Mouse (Mus musculus) MEL (cell line): ENCODE measurements around the gene Ppargc1a.

Experiments
- CTCF ChIP-seq, 3 experiments: IDR thresholded peaks in 2 of 3; conservative IDR thresholded peaks in 1 of 3; 2 replicates each; pipeline ENCODE4 v1.5.1; 2011 to 2012; ENCODE audit warnings: low read length in 3 of 3, low read depth in 2 of 3, mild to moderate bottlenecking in 2 of 3, improper control_type of control experiment in 1 of 3, inconsistent platforms in 1 of 3, mixed read lengths in 1 of 3, moderate library complexity in 1 of 3; ENCODE audit not compliant: control insufficient read depth in 1 of 3, insufficient read depth in 1 of 3, poor library complexity in 1 of 3, severe bottlenecking in 1 of 3
- HCFC1 ChIP-seq: IDR thresholded peaks from 2 replicates; pipeline ENCODE4 v1.6.1; 2012; ENCODE audit warnings: low read depth, mild to moderate bottlenecking, inconsistent platforms, low read length, improper control_type of control experiment, moderate library complexity
- ZKSCAN1 ChIP-seq: IDR thresholded peaks from 2 replicates; pipeline ENCODE4 v1.6.1; 2012; ENCODE audit warnings: low read depth, mild to moderate bottlenecking, inconsistent platforms, low read length, improper control_type of control experiment, moderate library complexity

DNA sequence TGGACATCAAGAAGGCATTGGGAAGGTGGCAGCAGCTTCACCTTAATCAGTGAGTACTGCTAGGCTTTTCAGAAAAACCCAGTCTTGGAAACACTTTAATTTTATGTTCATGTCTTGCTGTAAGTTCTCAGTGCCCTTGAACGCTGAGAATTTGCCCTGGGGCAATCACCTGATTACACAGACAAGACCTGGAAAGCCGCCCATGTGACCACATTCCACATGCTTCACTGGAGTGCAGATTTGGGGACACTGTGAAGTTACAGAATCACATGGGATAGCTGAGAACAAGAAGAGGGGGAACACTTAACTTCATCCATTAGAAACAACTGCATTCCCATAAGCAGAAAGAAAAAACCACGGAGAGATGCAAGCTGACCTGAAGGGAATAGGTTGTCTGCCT lies 115.5 kb downstream of the Ppargc1a start:
- TF ChIP-seq CTCF (IDR thresholded peaks at IDR 0.05 in 2 of 3, conservative IDR thresholded peaks at IDR 0.05 in 1 of 3; ENCODE audit: control insufficient read depth in 1 of 3, insufficient read depth in 1 of 3, low read depth in 2 of 3, low read length in 3 of 3, poor library complexity in 1 of 3, severe bottlenecking in 1 of 3) (no peak), HCFC1 (no peak), ZKSCAN1 (no peak)
